Mouse (Mus musculus): ENCODE measurements at regions not wholly inside any gene's neighbourhood (a gene's known extent, or its start where the extent isn't known, plus 50 kb on each side); places are given as distances from the start of the nearest gene placed in this dataset.
"Not testable (repeated sequence)": the region's sequence is repeated elsewhere in the genome, so short reads cannot be mapped to it uniquely, and the experiment has no call there.

DNA sequence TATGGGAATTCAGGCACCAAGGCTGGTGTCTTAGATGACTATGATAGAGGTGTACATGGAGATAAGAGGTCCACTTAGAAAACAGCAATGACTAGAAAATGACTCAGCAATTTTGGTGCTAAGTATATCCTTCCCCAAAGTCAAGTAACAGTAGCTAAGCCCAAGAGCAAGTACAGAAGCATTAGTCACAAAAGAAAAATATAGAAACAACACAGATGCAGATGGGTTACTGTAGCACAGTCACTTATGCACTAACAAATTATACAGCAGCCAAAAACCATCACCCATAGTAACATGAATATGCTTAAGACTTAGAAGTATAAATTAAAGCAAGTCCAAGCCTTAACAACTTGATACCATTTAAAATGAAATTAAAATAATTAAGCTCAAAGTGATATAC, 378.5 kb upstream of the Meis2 start:
- DNase-seq: no peak

DNA sequence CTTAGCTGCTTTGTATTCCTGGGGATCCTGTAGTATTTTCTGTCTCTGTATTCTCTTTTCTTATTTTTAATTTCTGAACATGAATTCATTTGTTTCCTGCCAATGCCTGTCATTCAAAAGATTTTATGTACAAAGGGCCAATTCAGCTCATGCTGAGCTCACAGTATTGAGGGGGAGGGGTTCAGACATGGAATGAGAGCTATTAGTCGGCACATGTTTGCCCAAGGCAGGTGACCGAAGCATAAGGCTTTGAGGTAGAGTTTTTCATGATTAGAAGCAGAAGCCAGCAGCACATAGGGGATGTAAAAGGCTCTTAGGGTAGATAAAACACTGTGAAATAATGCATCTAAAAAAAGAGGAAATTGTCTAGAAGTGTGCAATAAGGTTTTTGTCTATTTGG, 374.6 kb upstream of the Meis2 start:
- no peak for DNase-seq

DNA sequence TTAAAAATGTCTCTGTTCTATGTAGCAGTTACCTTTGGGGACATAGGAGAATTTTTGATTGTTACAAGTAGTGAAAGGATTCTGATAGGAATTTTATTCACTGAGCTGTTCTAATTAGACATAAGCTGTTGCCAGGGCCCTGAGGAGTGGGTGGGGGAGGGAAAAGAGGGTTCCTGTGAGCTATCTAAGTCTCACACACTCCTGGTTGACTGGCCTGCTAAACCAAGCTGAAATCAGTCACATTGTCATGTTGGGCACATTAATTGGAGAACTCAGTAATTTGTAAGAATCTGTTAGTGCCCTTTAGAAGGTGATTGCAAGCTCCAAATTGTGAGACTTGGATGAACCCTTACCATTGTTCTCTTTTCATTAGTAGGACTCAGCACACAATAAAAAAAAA, 367.8 kb upstream of the Meis2 start:
- no peak for DNase-seq

DNA sequence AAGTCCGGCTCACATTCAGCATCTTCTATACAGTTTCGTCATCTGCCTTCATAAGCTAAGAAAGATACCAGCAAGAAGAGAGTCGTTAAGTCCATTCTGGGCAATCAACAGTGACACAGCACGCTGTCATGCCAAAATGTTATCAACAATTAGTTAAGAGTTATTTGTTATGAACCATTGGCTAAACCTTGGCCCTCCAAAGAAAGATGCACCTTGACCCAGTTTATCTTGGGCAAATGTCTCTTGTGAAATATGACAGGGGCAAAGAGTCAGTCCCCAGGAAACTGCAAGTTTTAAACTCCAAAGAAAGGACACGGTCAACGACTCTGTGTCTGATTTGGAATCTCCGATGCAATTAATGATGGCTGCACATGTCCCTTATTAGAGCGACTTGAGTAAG, 358.5 kb upstream of the Meis2 start:
- no peak for DNase-seq

DNA sequence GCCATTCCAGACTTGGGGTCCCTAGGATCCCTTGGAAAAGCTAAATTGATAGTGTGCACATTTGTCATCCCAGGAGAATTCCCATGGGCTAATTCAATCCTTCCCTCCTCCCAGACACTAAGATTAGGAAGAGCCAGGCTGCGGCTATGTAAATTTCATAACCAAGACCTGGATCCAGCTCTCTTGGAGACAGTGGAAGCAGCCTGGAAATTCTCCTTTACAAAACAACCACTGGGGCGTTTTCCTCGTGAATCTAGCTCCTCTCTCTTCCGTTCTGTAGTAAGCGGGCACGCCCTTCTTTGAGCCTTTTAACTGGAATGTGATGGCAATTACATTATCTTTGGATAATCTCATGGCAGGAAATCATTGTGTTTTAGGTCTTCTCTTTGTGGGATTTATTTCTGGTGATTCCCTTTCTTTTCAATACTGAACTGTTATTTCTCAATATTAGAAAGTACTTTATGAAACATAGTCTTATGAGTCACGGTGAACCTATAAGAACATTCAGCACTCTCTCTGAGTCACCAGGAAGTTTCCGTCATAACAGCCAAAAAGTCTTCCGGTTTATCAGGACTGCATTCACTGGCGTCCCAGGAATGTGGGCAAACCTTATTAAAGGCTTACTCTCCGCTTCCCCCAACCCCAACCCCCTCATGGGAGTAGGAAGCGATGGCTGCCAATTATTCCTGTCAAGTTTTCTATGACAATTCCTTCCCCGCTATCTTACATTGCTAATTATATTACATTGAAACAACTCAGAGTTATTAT, 352.0 kb upstream of the Meis2 start:
- DNase-seq: peak; percentile 89

DNA sequence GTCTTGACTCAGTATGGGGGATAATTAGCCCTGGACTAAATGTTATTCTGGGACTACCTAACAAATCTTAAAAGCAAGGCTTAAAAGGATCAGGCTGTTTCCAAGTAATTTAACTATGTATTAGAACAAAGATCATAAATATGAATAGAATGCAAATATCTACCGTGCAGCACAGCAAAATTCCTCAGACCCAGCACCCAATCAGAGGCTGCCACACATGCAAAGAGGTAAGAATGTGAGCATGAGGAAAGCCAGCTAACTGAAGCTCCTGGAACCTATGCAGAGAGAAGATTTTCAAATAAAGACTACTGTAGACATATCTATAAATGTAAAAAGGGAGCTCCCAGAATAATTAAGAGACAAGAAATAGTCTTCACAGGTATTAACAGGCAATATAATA, 350.1 kb upstream of the Meis2 start:
- no peak for DNase-seq

DNA sequence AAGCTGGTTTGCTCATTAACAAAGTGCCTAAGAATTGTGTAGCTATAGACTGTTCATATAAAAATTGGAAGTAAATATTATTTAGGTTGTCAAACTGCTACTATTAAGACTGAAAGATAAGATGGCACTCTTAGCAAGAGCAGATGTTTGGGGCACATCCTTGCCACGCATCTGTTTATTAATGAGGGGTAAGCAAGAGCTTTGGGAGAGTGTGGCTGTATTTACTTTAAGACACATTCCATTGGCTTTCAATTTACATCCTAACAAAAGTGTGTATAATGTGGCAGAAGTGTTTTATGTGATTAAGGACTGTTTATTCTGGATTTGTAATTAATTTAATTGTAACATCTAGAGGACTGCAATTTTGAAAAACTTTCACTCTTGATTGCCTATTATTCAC, 336.5 kb upstream of the Meis2 start:
- DNase-seq: no peak

DNA sequence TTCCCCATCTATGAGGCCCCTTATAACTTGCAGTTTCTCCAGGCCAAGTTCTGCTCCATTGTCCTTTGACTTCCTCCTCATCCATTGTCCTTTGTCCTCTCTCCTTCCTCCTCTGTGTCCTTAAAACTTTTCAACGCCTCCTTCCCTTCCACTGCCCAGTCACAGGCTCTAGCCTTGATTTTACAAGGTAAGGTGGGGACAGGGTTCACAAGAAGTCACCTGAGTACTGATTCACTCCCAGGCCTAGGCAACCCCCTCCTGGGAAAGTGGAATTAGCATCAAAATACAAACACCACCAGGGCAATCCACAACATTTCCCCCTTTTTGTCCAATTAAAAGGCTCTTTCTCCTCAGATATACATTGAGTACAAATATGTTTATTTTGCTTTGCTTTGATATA, 334.3 kb upstream of the Meis2 start:
- no peak for DNase-seq

DNA sequence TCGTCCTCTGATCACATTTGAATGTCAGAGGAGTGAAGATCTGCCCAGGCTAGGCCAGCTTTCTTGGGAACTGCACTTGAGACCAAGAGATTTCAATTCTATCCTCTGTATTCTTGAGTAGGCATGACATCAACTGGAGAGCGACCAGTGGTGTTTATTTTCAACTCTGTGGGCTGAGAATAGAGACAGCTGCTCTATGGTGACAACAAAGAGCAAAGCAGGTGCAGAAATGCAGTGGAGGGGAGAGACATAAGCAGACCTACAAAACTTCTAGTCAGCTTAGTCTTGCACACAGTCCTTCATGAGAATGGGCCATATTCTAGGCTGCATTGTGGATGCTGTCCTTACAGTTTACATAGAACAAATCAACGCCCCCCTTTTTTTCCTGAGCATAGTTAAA, 303.2 kb upstream of the Meis2 start:
- no peak for DNase-seq

DNA sequence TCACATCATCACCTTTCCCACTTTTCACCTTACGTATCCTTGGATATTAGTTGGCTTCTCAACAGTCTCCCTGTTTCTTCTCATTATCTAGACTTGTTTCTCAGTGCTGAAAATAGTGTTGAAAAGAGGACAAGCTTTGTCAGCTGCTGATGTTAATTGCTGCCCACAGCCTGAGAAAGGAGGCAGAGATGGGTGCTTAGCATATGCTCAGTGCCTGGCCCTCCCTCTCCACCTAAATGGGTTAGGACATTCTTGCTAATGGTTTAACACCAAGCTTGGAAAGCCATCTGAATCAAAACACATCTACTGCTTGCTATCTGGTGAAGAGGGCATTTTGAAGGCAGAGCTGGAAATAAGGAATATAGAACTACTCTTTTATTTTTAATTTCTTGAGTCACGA, 298.5 kb upstream of the Meis2 start:
- no peak for DNase-seq

DNA sequence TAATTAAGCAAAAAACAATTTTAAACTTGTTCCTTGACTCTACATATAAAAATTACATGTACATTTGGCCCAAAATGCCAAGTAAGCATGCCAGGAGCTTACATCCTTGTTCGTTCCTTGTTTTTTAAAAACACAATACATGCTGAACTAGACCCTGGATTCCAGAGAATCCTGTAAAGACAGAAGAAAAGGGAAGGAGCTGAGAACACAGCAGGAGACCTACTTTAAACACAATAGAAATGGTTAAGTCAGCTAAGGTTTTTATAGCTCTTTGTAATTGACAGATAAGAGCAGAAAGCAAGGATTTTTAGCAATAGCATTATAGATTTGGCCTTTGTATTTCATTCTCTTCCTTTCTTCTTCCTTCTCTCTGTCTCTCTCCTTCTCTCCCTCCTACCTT, 292.5 kb upstream of the Meis2 start:
- DNase-seq: no peak

DNA sequence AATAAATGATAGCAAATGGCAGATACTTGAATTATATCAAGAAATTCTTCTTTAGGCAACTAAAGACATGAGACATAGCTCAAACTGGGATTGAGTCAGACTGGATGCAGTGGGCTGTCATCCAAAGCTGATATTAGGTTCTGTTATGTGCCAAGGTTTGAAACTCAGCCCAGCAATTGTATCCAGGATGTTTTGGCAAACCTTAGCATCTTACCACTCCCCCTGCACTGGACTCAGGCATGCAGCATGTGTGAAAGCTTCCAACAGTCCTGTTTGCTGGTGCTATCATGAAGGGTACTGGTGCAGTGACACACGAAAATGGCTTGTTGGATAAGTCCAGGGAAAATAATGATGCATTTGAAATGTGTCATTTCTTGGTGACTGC, 282.9 kb upstream of the Meis2 start:
- DNase-seq: no peak

DNA sequence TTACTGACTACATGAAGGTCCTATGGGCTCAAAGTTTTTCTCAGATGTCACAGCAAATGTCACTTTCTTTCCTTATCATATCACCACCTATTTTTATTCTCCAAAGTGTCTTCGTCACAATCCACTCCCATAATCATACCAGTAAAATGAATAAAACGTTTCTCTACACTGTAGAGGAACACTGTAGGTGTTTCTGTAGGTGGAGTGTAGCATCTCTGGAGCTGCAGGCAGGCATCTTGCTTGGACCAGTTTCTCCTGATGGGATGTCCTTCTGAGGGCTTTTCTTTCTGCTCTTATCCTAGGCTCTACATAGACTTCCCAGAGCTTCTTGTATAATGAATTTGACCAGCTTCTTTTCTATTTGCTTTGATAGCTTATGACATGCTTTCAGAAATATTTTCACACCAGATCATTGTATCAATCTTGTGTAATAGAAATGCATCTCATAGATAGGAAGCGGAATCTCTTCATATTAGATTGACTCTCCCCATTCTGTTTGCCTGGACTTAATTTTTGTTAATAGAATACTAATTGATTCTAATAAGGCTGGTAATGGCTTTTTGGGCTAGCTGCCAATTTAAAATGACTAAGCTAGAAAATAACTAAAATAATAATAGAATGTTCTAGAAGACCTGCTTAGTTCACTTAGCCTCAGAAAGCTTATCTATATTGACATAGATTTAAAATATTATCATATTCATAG, 282.3 kb upstream of the Meis2 start:
- no peak for DNase-seq

DNA sequence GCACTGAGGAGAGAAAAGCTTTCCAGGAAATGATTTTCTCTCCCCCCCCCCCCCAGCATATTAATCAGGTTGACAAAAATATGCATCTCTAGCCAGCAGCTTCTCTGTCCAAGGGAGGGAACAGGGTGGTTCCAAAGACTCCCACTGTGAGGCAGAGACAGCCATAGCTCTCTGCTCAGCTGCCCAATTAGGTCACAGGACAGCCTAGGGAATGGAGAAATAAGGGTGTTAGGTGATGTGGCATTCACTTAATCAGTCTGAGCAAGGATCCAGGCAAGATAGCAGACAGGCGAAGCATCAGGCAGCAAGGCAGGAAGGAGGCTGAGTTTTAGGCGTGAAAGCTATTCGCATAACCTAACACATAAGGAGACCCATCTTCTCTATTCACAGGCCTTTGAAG, 266.2 kb upstream of the Meis2 start:
- DNase-seq: no peak

DNA sequence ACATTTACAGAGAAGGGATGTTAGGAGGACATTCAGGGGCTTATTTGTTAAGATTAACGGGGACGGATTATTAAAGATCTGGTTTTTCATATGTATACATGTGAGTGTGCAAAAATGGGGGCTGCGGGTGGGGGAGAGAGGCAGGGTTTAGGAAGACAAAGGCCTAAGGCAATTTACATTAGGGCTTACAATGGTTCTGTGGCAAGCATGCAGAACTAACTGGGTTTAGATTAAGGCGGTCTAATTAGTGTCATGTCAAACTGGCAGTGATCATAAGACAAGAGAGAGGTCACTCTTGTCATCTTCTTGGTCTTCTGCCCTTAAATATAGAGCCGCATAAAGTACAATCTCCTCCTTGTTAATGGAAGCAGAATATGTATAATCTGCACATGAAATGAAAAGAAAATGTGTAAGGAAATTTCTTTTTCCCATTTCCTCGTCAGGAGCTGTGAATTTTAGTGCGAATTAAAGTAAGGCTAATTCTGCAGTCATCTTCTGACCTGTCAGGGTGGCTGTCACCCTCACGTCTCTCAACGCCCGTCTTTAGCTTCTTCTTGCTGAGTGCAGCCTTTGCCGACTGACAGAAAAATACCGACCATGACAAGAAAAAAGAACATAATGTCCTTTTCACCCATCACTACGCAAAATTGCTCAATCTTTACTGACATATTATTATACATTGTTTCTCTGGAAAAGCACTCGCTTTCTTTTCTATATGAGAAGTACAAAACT, 256.6 kb upstream of the Meis2 start:
- DNase-seq: no peak

DNA sequence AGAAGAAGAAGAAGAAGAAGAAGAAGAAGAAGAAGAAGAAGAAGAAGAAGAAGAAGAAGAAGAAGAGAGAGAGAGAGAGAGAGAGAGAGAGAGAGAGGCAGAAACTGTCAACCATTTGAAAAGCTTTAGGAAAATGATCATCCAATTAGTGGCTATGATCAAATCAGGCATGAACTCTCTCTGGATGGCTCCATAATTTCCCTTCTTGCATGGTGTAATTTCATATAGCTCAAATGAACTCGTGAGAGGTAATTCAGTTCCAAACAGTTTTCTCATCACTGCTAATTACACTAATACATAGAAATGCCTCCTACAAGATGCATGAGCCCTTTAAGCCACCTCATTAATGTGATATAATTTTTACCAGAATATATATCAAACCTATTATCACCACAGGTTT, 233.9 kb upstream of the Meis2 start:
- no peak for DNase-seq

DNA sequence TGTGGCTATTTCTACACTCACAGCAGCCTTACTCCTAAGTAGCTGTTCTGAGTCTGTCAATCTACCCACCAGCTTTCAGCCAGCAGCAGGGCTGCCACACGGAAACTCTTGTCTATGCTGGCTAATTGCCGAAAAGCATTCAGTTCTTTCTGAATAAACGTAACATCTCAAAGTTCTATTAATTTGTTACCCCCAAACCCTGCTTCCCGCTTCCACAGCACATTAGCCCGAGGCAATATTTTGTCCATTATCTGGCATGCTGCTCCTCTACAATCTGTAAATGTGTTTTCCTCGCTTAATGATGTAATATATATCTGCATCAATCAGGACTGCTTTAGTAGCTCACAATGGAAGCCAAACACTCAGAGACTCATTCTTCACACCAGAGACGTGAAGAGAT, 224.2 kb upstream of the Meis2 start:
- no peak for DNase-seq

DNA sequence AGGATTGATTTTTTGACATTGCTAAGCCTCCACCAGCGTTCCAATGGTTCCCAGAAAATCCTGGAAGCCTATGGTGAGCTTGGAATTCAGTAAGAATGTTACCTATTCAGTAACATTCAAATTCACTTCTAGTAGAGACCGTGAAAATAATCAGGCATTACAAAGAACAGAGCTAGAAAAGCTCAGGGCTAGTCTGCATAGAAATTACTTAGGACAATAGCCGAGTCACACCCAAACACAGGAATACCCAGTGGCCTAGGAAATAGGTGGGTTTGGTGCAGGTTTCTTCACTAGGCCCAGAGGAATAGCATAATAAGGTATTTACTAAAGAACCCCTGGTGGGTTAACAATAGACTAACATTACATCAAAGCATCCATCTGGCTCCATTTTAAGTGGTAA, 177.6 kb upstream of the Meis2 start:
- DNase-seq: not testable (repeated sequence)

DNA sequence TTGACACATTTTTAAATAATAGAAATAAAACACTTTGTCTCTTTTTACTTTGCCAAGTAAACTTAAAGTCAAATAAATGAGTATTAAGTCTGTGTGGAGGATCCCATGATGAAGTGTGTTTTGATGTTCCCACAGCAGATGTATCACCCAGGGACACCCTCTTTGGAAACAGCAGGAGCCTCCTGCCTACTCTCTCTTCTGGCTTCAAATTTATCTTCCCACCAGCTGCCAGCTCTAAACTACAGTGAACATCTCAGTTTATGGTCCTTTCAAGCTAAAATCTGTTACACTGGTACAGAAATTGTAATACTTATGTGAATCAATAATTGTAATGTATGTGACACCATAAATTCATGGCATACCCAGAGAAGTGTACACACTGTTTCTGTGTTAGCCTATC, 171.1 kb upstream of the Meis2 start:
- DNase-seq: no peak

DNA sequence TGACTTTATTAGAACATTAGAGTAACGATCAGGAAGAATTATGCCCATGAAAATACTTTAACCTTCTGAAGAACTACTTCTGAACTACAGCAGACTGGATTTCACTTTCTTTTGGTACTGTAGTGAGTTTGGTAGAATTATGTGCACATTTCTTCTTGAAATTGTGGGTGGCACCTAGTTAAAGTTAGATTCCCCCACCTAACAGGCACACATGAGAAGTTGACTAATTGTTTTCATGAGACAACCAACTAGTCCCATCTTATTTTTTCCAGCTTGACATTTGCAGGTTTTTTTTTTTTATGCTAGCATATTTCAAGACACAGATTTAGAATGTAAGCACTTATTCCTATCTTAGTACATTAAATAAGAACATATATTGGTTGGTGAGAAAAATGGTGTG, 167.2 kb upstream of the Meis2 start:
- no peak for DNase-seq

DNA sequence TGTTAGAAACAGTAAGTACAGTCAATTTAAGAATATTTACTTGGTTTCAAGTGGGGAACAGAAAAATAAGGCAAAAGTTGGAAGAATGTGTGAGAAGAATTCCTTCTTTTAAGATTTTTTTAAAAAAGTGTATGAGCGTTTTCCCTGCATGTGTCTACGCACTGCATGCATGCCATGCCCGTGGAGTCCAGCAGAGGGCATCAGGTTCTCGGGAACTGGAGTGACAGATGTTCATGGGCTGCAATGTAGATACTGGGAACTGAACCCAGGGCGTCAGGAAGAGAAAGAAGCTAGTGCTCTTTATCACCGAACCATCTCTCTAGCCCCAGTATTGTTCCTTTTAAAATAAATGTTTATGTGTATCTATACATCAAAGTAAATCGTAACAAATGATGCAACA, 150.8 kb upstream of the Meis2 start:
- no peak for DNase-seq

DNA sequence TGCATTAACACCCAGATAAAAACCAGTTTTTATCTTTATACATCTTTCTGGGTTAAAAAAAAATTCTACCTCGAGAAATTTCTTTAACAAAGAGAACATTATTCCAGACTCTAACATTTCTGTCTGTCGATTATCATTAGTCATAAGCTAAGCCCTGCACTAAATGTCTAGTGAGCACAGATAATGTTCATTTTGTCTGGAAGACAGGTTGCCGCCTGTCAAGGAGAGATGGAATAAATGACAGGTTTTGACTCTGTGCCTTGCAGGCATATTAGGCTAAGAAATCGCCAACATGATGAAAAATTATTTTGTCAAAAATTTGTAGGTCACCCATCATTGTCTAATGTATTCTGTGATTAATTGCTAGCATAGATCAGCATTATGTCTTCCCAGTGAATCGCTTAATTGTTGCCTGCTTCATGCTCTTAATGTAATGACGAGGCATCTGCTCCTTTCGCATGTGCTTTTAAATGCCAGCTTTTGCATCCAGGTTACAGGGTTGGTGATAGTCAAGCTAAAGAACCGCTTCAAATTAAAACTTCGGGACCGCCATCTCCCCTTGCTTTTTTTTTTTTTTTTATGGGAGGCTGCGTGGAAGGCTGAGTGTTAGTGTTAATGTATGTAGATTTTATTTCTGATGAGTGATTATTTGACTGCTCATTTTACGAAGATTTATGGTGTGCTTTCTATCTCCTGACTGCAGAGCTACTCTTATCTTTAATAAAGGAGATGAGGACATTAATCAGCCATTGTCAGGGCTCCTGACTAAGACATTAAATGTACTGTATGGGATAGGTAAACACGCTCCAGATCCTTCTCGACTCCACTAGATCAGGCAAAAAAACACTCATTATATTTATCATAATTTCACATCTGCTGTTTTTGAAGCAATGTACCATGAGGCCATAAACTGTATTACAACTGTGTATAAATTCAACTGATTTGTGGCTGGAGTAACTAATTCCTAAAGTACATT, 135.9 kb upstream of the Meis2 start:
- DNase-seq: no peak

DNA sequence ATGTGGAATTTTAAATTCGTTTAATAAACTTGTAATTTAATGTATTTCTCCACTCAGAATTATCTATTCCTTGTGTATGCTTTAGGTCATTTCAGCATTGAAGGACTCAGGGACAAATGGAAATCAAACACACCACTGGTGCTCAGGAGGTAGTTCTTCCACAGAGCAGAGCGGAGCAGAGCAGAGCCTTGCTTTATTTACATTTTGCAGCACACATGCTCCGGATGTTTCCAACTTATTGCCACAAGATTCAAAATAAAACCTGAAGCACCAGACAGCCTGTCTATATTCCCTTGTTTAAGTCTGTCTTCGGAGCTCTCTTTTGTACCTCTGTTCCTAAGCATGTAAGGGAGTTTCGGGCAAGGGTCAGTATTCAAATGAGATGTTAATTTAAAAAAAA, 135.2 kb upstream of the Meis2 start:
- no peak for DNase-seq
